Mouse (Mus musculus): ENCODE results near the gene Pih1h3b.

Pih1h3b gene

DNA sequence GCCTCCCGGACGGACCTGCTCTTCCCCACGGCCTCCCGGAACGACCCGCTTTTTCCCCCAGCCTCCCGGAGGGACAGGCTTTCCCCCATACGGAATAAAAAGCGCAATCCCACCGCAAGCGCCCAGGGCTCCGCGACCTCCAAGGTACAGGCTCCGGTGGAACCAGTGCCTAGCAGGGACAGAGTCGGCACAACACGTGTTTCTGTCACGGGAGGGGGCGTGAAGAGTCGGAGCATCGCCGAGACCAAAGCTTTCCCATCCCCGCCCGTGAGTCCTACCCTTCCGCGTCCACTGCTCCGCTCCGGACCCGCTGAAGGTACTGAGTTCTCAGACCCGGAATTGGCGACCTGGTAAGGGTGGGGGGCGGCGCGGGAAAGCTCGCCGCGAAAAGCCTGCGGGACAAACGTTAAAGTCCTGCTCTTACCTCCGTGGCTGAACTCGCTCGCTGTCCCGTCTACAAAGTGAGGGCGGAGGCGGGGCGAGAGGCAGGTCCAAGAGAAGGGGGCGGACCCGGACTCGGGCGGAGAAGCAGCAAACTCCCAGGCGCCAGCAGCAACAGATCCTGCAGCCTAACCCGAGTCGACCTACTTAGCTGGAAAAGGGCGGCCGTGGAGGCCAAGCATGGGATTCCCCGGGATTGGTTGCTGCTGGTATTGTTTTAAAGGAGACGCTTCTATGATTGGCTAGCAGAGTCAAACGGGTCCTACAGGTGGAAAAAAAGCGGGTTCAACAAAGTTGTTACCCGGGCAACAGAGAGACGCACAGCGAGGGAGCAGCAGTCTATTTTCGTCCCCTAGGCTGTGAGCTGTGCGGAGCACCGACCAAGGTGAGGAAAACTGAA, at the start of gene Pih1h3b, which contains the start of gene Nup62cl:
Pih1h3b (plus strand) TSS at position 745 of the 841 bp plus-strand sequence.
Nup62cl (minus strand) TSS at position 578 of the 841 bp plus-strand sequence.
- DNase-seq = peak; percentile 49 to 62

- DNase-seq = no peak
Observed at GRCm38 (mm10) chrX:140060886-140061874, 1.5 kb upstream of the Pih1h3b start.

DNA sequence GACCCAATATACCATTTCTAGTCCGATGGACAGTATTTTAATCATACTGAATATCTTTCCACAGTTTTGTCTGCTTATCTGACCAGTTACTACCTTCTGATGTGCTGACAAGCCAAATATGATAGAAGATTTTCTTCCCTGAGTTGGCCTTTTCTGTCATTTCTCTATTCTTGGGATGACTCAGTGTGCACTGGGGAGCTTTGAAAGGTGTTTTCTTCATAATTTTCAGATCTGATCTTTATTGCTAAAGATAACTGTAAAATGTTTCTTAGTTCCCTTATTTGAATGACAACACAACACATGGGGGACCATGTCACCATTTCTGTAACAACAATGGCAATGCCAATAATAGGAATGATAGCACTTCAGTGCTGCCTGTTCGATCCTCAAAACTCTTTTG, 19.9 kb downstream of the Pih1h3b start:
- DNase-seq = no peak

GRCm38 (mm10) chrX:140094066-140094465, 31.4 kb downstream of the Pih1h3b start:
- no peak for DNase-seq
